Mouse (Mus musculus) hindbrain, embryonic 13.5 days (tissue): ENCODE results near the gene Sphkap. TPM values are rescaled to one million over a fixed set of nuclear protein-coding genes. Genes with fewer than 3 reads are reported as not detected.

Experiments
- ATAC-seq: fragments of 200-750 bp; cut with Nextera tagmentation; 2 replicates; pipeline ENCODE4 v1.8.0; 2017; ENCODE audit warnings: moderate TSS enrichment; ENCODE audit not compliant: low FRiP score
- H3K27ac ChIP-seq: fragments of 300-500 bp; sonication (generic); 2 replicates; pipeline ENCODE4 v1.5.1; 2015; ENCODE audit warnings: inconsistent platforms, mild to moderate bottlenecking, moderate library complexity
- H3K27me3 ChIP-seq: fragments of 300-500 bp; sonication (generic); 2 replicates; pipeline ENCODE4 v1.6.1; 2015; ENCODE audit warnings: mild to moderate bottlenecking, inconsistent platforms
- H3K36me3 ChIP-seq: fragments of 300-500 bp; sonication (generic); 2 replicates; pipeline ENCODE4 v1.6.1; 2015; ENCODE audit warnings: mild to moderate bottlenecking, inconsistent platforms
- H3K4me1 ChIP-seq: fragments of 300-500 bp; sonication (generic); replicated peaks from 2 replicates; pipeline ENCODE4 v1.6.1; 2015; ENCODE audit warnings: inconsistent platforms
- H3K4me2 ChIP-seq: fragments of 300-500 bp; sonication (generic); 2 replicates; pipeline ENCODE4 v1.6.1; 2015; ENCODE audit warnings: inconsistent platforms, mild to moderate bottlenecking, moderate library complexity
- H3K4me3 ChIP-seq: fragments of 300-500 bp; sonication (generic); 2 replicates; pipeline ENCODE4 v1.5.1; 2015; ENCODE audit warnings: mild to moderate bottlenecking, inconsistent platforms
- H3K9ac ChIP-seq: fragments of 300-500 bp; sonication (generic); 2 replicates; pipeline ENCODE4 v1.6.1; 2015; ENCODE audit warnings: mild to moderate bottlenecking, inconsistent platforms
- H3K9me3 ChIP-seq: fragments of 300-500 bp; sonication (generic); 2 replicates; pipeline ENCODE4 v1.6.1; 2016; ENCODE audit warnings: inconsistent platforms
- WGBS: fragments of 180-500 bp; shearing (Covaris S2); methylation state at CpG from one replicate; pipeline ENCODE4 v1.1.7; 2015; 5-methylcytosine and 5-hydroxymethylcytosine counted together
- polyA plus RNA-seq: library from polyadenylated mRNA; unstranded; fragments of >200 nt; fragmentation: Nextera tagmentation; extraction: Ambion mirVana; gene quantifications from 2 replicates; pipeline ENCODE4 v1.2.1, GENCODE M21; 2015

The Sphkap gene
- polyA plus RNA-seq, 1 experiment from 2014 or later, result 5.3 TPM

- Histone ChIP-seq H3K9ac (no peak overlapping the region), H3K27me3 (no peaks in the 10 kb centered on the region), H3K4me3 (no peak overlapping the region), H3K4me2 (no peak overlapping the region), H3K36me3 (no peaks in the 10 kb centered on the region), H3K9me3 (no peaks in the 10 kb centered on the region), H3K4me1 (0 out of 2 replicates have a peak, but pooled peaks cover 5% of the 10 kb centered on the region), H3K27ac (no peak overlapping the region)
- no peak for ATAC-seq
- 92% methylated on average over 9 of the region's 9 CpGs for WGBS
Observed at GRCm38 (mm10) chr1:83276637-83277036, 131.4 kb downstream of the Sphkap start.

- no peak for ATAC-seq
Observed at GRCm38 (mm10) chr1:83251746-83252145, 156.3 kb downstream of the Sphkap start.

GRCm38 (mm10) chr1:83248235-83248746 is 159.7 kb downstream of the Sphkap start:
- Histone ChIP-seq H3K4me1 (no peaks in the 10 kb centered on the region), H3K36me3 (no peaks in the 10 kb centered on the region), H3K27me3 (no peaks in the 10 kb centered on the region), H3K9me3 (no peaks in the 10 kb centered on the region), H3K9ac (no peak overlapping the region), H3K4me3 (no peak overlapping the region), H3K27ac (no peak overlapping the region), H3K4me2 (no peak overlapping the region)
- 83% methylated on average over 1 of the region's 1 CpGs for WGBS
- ATAC-seq, result no peak

More at GRCm38 (mm10) chr1:83251746-83252145, 156.3 kb downstream of the Sphkap start:
- WGBS, result 83% methylated on average over 1 of the region's 1 CpGs
- Histone ChIP-seq H3K27me3 (no peaks in the 10 kb centered on the region), H3K4me2 (no peak overlapping the region), H3K27ac (no peak overlapping the region), H3K9ac (no peak overlapping the region), H3K9me3 (no peaks in the 10 kb centered on the region), H3K4me1 (no peaks in the 10 kb centered on the region), H3K4me3 (no peak overlapping the region), H3K36me3 (no peaks in the 10 kb centered on the region)

GRCm38 (mm10) chr1:83227946-83228345 is 180.1 kb downstream of the Sphkap start:
- H3K9ac ChIP-seq, result no peak overlapping the region
- no peaks in the 10 kb centered on the region for H3K4me1 ChIP-seq
- no peaks in the 10 kb centered on the region for H3K27me3 ChIP-seq
- no peak for ATAC-seq
- no peak overlapping the region for H3K4me2 ChIP-seq
- H3K36me3 ChIP-seq, result no peaks in the 10 kb centered on the region
- H3K4me3 ChIP-seq, result no peak overlapping the region
- WGBS, result 77% methylated on average over 3 of the region's 3 CpGs
- H3K9me3 ChIP-seq, result no peaks in the 10 kb centered on the region
- H3K27ac ChIP-seq, result no peak overlapping the region

- no peaks in the 10 kb centered on the region for H3K4me1 ChIP-seq
- no peak overlapping the region for H3K4me3 ChIP-seq
- no peak overlapping the region for H3K9ac ChIP-seq
- H3K27ac ChIP-seq, result no peak overlapping the region
- H3K9me3 ChIP-seq, result no peaks in the 10 kb centered on the region
- H3K27me3 ChIP-seq, result no peaks in the 10 kb centered on the region
- ATAC-seq, result no peak
- no peak overlapping the region for H3K4me2 ChIP-seq
- no peaks in the 10 kb centered on the region for H3K36me3 ChIP-seq
Observed at GRCm38 (mm10) chr1:83224423-83224960, 183.5 kb downstream of the Sphkap start.

- WGBS, result 61% methylated on average over 1 of the region's 1 CpGs
- no peak for ATAC-seq
- Histone ChIP-seq H3K9me3 (no peaks in the 10 kb centered on the region), H3K9ac (no peak overlapping the region), H3K4me3 (no peak overlapping the region), H3K4me1 (no peaks in the 10 kb centered on the region), H3K27ac (no peak overlapping the region), H3K36me3 (no peaks in the 10 kb centered on the region), H3K27me3 (no peaks in the 10 kb centered on the region), H3K4me2 (no peak overlapping the region)
Observed at GRCm38 (mm10) chr1:83223072-83223471, 184.9 kb downstream of the Sphkap start.

DNA sequence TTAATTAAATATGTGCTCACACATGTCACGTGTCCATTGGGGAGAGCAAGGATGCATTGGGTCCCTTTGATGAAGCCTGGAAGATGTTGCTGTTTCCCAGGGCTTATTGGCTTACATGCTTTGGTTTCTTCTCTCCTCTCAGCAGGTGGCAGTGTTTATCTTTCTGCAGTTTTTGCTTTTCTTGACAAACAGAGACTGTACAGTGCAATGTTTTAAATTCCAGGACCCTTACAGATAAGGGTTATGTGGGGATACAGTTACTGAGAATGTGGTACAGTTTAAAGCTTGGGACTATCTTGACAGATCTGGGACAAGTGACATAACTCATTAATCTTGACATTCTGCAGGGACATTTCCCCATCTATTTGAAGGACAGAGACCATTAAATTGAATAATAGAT is 189.7 kb downstream of the Sphkap start:
- no peak; the same call in 1 of the 2 replicates for ATAC-seq
- H3K4me1 ChIP-seq, result no peaks in the 10 kb centered on the region
- H3K9me3 ChIP-seq, result no peaks in the 10 kb centered on the region
- H3K27ac ChIP-seq, result no peak overlapping the region
- H3K4me2 ChIP-seq, result no peak overlapping the region
- no peaks in the 10 kb centered on the region for H3K27me3 ChIP-seq
- H3K36me3 ChIP-seq, result no peaks in the 10 kb centered on the region
- WGBS, result 42% methylated on average over 1 of the region's 1 CpGs
- no peak overlapping the region for H3K4me3 ChIP-seq
- no peak overlapping the region for H3K9ac ChIP-seq

GRCm38 (mm10) chr1:83209981-83210380 is 198.0 kb downstream of the Sphkap start:
- no peaks in the 10 kb centered on the region for H3K9me3 ChIP-seq
- H3K4me2 ChIP-seq, result no peak overlapping the region
- H3K4me1 ChIP-seq, result no peaks in the 10 kb centered on the region
- H3K9ac ChIP-seq, result no peak overlapping the region
- no peaks in the 10 kb centered on the region for H3K27me3 ChIP-seq
- H3K27ac ChIP-seq, result no peak overlapping the region
- no peak overlapping the region for H3K4me3 ChIP-seq
- no peak for ATAC-seq
- WGBS, result 95% methylated on average over 1 of the region's 1 CpGs
- H3K36me3 ChIP-seq, result no peaks in the 10 kb centered on the region

Other genes starting within 250 kb of the Sphkap start
- 0.76 and 1.5 TPM in 2 replicates for gene Daw1, start 248.4 kb downstream of the Sphkap start, polyA plus RNA-seq